Mouse (Mus musculus): ENCODE results near the gene Plekhs1.
"Not testable (repeated sequence)": the region's sequence is repeated elsewhere in the genome, so short reads cannot be mapped to it uniquely, and the experiment has no call there.

DNA sequence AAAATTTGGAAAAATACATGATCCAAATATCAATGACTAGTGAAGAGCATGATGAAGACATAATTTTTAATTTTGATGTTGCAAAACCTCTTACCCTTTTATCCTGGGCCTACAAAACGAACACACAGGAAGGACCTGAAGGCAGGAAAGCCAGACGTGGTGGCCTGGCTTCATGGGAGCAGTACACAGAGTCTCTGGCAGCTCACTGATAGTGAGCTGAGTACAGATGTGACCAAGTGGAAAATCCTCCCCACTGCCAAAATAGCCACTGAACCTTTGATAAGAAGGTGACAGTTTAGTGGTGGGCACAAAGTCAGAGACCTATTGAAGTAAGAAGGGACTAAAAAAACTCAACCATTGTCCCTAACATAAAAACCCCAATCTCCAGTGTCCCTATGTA, 52.1 kb downstream of the Plekhs1 start:
- not testable (repeated sequence) for TF ChIP-seq POLR2A (IDR thresholded peaks at IDR 0.05; ENCODE audit: insufficient read depth, low read depth, low read length); EP300 (IDR thresholded peaks at IDR 0.05; ENCODE audit: insufficient read depth, low read depth, low read length); CTCF (IDR thresholded peaks at IDR 0.05)

Data from heart, adult 2 months (tissue).